Mouse (Mus musculus): Measurements from ENCODE around the gene D630045J12Rik.

Gene D630045J12Rik

DNA sequence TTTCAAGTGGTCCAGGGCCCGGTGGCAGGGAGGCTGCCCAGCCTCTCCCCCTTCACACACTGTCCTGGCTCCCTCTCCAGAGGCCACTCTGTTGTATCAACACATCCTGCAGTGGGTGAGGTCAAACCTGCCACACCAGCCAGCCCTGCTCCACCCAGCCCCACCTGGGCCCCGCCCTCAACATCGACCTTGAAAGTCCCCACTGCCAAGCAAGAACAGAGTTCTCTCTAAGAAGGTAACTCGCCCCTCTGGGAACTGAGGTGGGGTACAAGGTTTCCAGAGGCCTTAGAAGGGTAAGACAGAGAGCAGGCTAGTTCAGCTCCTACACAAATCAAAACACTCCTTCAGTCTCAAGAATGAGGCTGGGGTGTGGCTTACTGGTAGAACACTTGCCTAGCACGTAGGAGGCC, 156.8 kb downstream of the D630045J12Rik start:
- 72% methylated on average over 5 of the region's 5 CpGs for WGBS

- 94% methylated on average over 10 of the region's 10 CpGs for WGBS
These were observed 159.1 kb downstream of the D630045J12Rik start for GRCm38 (mm10) chr6:38094701-38095100.

GRCm38 (mm10) chr6:38092539-38092938, 161.3 kb downstream of the D630045J12Rik start:
- 82% methylated on average over 8 of the region's 8 CpGs for WGBS

DNA sequence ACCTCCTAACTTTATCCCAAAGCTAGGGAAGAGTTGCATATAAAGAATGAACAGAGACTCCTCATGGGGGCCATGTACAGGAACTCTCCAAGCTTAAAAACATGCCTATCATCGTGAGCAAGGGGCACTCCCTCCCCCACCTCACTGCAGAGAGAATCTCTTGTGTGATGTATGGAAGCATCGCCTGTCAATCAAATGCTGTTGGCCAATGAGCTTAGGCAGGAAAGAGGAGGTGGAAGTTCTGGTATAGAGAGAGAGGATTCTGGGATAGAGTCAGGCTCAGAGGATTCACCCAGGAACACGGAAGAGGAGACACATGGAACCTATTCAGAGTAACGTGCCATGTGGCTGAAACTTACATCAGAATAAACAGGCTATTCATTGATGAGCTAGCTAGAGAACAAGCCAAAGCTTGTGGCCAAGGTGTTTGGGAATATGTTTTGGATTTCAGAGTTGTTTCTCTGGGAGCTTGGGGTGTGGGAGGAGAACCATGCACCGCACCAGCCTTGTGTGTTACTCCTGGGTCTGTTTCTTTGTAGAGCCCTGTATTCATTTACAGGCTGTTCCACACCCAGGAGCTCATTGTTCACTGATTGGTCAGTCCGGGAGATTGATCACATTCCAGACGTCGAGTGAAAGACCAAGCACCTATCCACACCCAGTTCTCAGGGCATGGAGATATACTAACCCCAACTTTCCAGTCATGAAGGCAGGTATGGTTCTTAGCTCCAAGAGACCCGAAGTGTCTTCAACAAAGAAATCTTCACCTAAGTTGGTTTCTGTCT, 166.4 kb downstream of the D630045J12Rik start:
- 81% methylated on average over 9 of the region's 9 CpGs for WGBS

DNA sequence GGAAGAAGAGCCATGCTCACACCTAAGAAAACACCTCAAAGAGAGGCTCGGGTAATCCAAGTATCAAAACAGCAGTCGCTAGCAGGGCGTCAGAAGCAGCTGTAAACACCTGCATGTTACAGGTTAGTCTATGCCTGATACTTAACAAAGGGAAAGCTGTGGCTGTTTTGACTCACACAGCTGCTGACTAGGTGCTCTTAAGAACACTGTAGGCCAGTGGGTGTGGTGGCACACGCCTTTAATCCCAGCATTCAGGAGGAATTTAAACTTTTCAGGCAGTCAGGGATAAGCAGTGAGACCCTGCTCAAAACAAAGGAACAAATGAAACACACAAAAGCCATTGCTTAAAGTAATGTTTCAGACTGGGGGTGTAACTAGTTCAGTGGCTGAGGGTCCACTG, 170.6 kb downstream of the D630045J12Rik start:
- WGBS, result 66% methylated on average over 4 of the region's 4 CpGs

DNA sequence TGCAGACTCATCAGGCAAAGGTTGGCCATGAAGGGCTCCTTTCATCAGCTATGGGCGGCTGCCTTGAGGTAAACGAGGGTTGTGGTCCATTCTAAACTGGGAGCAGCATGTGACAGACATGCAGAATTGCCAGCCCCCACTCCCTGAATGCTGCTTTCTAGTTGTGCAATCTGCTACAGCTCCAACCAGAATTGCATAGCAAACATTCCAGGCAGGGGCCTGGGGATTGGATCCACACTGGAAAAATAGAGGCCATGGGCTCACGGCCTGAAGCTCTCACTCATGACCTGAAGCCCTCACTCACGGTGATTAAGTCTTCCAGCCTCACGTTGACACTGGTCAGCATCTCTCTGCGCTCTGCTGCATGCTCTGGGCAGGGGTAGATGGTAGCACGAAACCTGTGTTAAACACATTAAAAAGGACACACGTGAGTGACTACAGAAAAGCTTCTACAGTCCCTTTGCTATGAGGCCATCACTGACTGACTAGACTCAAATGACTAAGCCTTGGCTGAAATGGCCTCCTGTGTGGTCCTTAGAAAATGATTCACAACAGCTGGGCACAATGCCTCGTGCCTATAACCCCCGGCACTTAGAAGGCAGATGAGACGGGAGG, 172.0 kb downstream of the D630045J12Rik start:
- 79% methylated on average over 11 of the region's 11 CpGs for WGBS

- WGBS, result 59% methylated on average over 4 of the region's 4 CpGs
These were observed 173.4 kb downstream of the D630045J12Rik start for GRCm38 (mm10) chr6:38080364-38080763.

DNA sequence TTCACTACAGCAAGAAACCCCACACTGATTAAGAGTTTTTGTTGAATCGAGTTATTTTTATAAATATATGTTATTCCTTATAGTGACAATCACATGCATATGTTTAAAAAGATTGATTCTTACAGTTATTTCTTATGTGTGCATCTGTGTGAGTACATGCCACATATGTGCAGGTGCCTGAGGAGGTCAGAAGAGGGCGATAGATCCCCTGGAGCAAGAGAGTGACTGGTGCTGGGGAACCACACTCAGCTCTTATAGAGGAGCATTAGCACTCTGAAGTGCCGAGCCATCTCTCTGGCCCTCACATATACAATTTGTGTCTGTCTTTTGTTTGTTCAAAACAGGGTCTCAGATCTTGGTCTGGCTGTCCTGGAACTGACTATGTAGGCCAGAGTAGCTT, 180.2 kb downstream of the D630045J12Rik start:
- WGBS, result 96% methylated on average over 3 of the region's 3 CpGs

All from cerebral cortex, adult 2 months (tissue).